Mouse (Mus musculus): ENCODE measurements around the gene Sox6. TPM values are rescaled to one million over a fixed set of nuclear protein-coding genes. Genes with fewer than 3 reads are reported as not detected.

Gene Sox6
- polyA plus RNA-seq, 1 experiment from 2014 or later: 79.3 TPM

DNA sequence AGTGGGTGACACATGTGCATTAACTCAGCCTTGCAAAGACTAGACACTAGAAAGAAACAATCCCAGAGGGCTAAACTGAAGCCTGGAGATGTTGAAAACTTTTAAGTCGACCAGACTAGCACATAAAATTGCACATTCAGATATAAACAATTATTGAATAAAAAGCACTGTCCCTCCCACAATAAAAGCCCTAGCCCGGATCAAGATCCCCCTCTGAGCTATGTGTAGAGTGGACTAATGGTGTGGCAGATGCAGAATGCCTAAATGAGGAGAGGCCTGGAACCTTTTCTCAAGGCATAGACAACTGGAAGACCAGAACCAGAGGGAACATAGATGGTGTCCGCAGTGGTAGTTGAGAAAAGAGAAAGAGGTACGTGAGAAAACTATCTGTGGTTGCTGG lies 3.1 kb downstream of the Sox6 start:
- Histone ChIP-seq H3K27ac (ENCODE audit: low read depth, low read length) (no peak overlapping the region), H3K4me3 (ENCODE audit: low read depth, low read length) (peak overlapping the region; percentile 12; the same call in 1 of the 2 replicates), H3K4me1 (ENCODE audit: control insufficient read depth, insufficient read depth, low read length) (peaks cover 27% of the 10 kb centered on the region), H3K4me2 (ENCODE audit: low read depth) (peak overlapping the region; percentile 81; the same call in 1 of the 2 replicates), H3K27me3 (ENCODE audit: control insufficient read depth, insufficient read depth, low read length) (peaks cover 35% of the 10 kb centered on the region), H3K9me3 (ENCODE audit: control insufficient read depth, low read length) (no peaks in the 10 kb centered on the region), H3K36me3 (ENCODE audit: control insufficient read depth, insufficient read depth, low read length) (no peaks in the 10 kb centered on the region), H3K9ac (ENCODE audit: low read length) (no peak overlapping the region)
- ATAC-seq (ENCODE audit: insufficient read depth, low FRiP score, low TSS enrichment) (no peak), DNase-seq (ENCODE audit: low spot score) (no peak)
- 34% methylated on average over 4 of the region's 4 CpGs for WGBS

GRCm38 (mm10) chr7:116034282-116034758 lies 4.3 kb downstream of the Sox6 start:
- peak; percentile 83 for DNase-seq (ENCODE audit: low spot score)
- peaks cover 30% of the 10 kb centered on the region for H3K4me1 ChIP-seq (ENCODE audit: control insufficient read depth, insufficient read depth, low read length)
- H3K9ac ChIP-seq (ENCODE audit: low read length): peak overlapping the region; percentile 73
- H3K4me3 ChIP-seq (ENCODE audit: low read depth, low read length): peak overlapping the region; percentile 72
- ATAC-seq (ENCODE audit: insufficient read depth, low FRiP score, low TSS enrichment): peak; percentile 43
- WGBS: under 1% methylated on average over 25 of the region's 25 CpGs
- H3K4me2 ChIP-seq (ENCODE audit: low read depth): peak overlapping the region; percentile 81
- peaks cover 35% of the 10 kb centered on the region for H3K27me3 ChIP-seq (ENCODE audit: control insufficient read depth, insufficient read depth, low read length)
- H3K9me3 ChIP-seq (ENCODE audit: control insufficient read depth, low read length): no peaks in the 10 kb centered on the region
- H3K27ac ChIP-seq (ENCODE audit: low read depth, low read length): peak overlapping the region; percentile 82
- H3K36me3 ChIP-seq (ENCODE audit: control insufficient read depth, insufficient read depth, low read length): no peaks in the 10 kb centered on the region

DNA sequence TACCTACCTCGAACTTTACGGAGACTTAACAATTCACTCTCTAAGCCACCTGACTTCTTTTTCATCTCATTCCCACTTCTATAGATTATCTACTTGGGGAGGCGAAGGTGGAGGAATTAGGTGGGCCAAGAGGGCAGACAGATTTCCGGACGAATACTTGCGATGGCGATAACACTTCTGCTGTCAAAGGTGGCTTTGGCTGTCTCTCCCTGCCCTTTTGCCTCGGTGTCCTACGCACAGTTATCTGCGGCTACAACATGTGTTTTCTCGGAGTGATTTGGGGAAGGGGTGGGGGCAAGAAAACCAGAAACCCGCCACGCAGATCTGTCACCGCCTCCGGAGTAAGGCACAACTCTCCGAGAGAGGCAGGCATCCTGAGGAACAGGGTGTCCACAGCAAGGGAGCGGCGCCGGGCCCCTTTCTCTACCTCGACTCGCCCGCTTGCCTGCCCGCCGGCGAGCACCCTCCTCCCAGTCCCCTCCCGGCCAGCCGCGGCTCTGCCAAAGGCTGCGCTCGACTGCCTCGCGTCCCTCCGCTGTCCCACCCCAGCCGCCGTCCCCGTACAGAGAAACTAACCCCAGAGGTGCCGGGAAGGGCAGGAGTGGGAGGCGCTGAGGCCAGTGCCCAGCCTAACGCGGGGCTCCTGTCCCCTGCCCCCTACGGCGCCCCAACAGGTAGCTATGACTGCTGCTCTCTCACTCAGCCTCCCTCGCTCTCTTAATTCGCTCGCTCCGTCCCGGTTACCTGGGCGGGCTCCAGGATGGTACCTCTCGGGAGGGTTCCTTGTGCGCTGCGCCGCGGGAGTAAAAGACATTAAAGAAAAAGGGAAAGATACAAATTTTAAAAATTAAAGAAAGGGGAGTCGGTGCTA lies 5.0 kb downstream of the Sox6 start:
- H3K9me3 ChIP-seq (ENCODE audit: control insufficient read depth, low read length): no peaks in the 10 kb centered on the region
- H3K9ac ChIP-seq (ENCODE audit: low read length): peak overlapping the region; percentile 73
- under 1% methylated on average over 43 of the region's 54 CpGs for WGBS
- H3K4me2 ChIP-seq (ENCODE audit: low read depth): peak overlapping the region; percentile 81
- H3K36me3 ChIP-seq (ENCODE audit: control insufficient read depth, insufficient read depth, low read length): no peaks in the 10 kb centered on the region
- peaks cover 32% of the 10 kb centered on the region for H3K27me3 ChIP-seq (ENCODE audit: control insufficient read depth, insufficient read depth, low read length)
- H3K4me3 ChIP-seq (ENCODE audit: low read depth, low read length): peak overlapping the region; percentile 72
- DNase-seq (ENCODE audit: low spot score) (peak; percentile 72), ATAC-seq (ENCODE audit: insufficient read depth, low FRiP score, low TSS enrichment) (peak; percentile 58)
- peaks cover 30% of the 10 kb centered on the region for H3K4me1 ChIP-seq (ENCODE audit: control insufficient read depth, insufficient read depth, low read length)
- peak overlapping the region; percentile 82 for H3K27ac ChIP-seq (ENCODE audit: low read depth, low read length)

GRCm38 (mm10) chr7:116032596-116033307 lies 5.8 kb downstream of the Sox6 start:
- H3K27ac ChIP-seq (ENCODE audit: low read depth, low read length): peak overlapping the region; percentile 86
- H3K4me3 ChIP-seq (ENCODE audit: low read depth, low read length): peak overlapping the region; percentile 72
- WGBS: 0% methylated on average over 11 of the region's 11 CpGs
- H3K9ac ChIP-seq (ENCODE audit: low read length): peak overlapping the region; percentile 92
- H3K27me3 ChIP-seq (ENCODE audit: control insufficient read depth, insufficient read depth, low read length): peaks cover 26% of the 10 kb centered on the region
- ATAC-seq (ENCODE audit: insufficient read depth, low FRiP score, low TSS enrichment): peak; percentile 43
- no peaks in the 10 kb centered on the region for H3K36me3 ChIP-seq (ENCODE audit: control insufficient read depth, insufficient read depth, low read length)
- peaks cover 24% of the 10 kb centered on the region for H3K4me1 ChIP-seq (ENCODE audit: control insufficient read depth, insufficient read depth, low read length)
- H3K9me3 ChIP-seq (ENCODE audit: control insufficient read depth, low read length): no peaks in the 10 kb centered on the region
- H3K4me2 ChIP-seq (ENCODE audit: low read depth): peak overlapping the region; percentile 99
- DNase-seq (ENCODE audit: low spot score): peak; percentile 83

DNA sequence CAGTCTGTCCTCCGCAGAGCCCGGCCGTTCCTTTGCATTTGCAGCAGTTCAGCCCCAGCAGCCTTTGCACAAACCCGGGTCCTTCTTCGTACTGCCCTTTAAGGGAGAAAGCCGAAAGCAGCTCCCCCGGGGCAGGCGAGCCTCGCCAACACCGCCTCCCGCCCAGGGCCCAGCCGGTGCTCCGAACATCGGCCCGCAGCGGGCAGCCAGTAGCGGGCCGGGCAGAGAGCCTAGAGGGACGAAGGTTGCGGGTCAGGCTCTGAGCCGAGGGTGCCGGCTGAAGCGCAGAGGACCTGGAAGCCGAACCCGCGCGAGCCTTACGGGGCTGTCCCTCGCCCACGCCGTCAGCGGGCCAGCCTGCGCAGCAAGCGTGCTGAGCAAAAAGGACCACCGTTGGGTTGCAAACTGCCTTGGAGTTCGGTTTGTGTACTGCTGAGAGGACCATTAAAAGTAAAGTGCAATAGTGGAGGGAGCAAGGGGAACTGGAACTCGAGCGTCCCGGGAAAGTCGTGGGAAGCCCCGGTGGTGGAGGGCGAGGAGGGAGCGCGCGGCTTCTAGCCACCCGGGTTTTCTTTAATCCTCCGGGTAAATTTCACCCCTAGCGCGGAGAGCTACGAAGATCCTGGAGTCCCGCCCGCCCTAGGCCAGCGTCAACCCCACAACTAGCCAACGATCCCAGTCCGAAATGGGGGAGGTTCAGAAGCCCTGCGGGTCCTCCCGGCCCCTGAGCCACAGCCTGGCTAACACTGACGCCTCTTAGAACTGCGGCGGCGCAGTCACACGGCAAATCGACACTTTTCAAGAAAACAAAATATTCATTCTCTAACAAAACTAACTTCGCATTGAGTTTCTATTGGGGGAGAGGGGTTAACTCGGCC lies 6.6 kb downstream of the Sox6 start:
- Histone ChIP-seq H3K9me3 (ENCODE audit: control insufficient read depth, low read length) (no peaks in the 10 kb centered on the region), H3K36me3 (ENCODE audit: control insufficient read depth, insufficient read depth, low read length) (no peaks in the 10 kb centered on the region), H3K27ac (ENCODE audit: low read depth, low read length) (peak overlapping the region; percentile 86), H3K4me2 (ENCODE audit: low read depth) (peak overlapping the region; percentile 99), H3K4me3 (ENCODE audit: low read depth, low read length) (peak overlapping the region; percentile 62), H3K4me1 (ENCODE audit: control insufficient read depth, insufficient read depth, low read length) (peaks cover 22% of the 10 kb centered on the region), H3K9ac (ENCODE audit: low read length) (peak overlapping the region; percentile 92), H3K27me3 (ENCODE audit: control insufficient read depth, insufficient read depth, low read length) (peaks cover 21% of the 10 kb centered on the region)
- ATAC-seq (ENCODE audit: insufficient read depth, low FRiP score, low TSS enrichment) (peak; percentile 36; the same call in 1 of the 2 replicates), DNase-seq (ENCODE audit: low spot score) (peak; percentile 72)
- under 1% methylated on average over 65 of the region's 65 CpGs for WGBS

- ATAC-seq (ENCODE audit: insufficient read depth, low FRiP score, low TSS enrichment): no peak
- under 1% methylated on average over 14 of the region's 14 CpGs for WGBS
Observed at GRCm38 (mm10) chr7:116031388-116031717, 7.2 kb downstream of the Sox6 start.

DNA sequence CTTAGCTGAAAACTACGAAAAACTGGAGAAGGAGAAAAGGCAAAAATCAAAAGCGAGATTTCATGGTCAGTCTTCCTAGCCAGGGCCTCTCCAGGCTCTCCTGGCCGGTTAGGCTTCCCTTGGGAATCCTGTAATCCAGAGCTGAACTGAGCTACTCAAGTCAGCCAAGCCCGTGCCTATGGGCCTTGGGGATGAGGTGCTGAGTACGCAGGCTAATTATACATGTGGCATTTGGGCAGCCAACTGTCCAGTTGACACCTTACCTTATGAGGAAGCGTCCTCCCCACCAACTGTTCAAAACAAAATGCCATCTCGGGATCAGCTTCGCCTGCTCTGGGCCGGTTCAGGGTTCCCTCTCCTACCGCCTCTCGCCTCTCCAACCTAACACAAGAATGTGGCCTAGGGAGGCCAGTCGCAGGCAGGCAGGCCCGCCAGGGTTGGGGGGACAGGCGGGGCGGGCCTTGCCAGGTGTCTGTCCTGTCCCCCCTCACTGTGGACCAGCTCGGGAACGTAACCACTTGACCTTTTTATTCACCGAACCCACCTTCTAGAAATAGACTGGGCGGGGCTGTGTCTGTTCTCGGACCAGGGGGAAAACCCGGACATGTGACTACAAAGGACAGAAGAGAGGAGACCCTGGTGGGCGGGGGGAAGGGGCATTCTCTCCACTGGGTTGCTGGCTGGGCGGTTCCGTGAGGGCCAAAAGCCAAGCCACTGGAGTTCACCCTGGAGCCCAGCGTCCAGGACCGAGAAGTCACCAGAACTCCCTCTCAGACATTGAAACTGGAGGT lies 7.8 kb downstream of the Sox6 start:
- H3K4me2 ChIP-seq (ENCODE audit: low read depth): peak overlapping the region; percentile 99
- DNase-seq (ENCODE audit: low spot score): peak; percentile 70
- H3K4me3 ChIP-seq (ENCODE audit: low read depth, low read length): peak overlapping the region; percentile 62
- no peak for ATAC-seq (ENCODE audit: insufficient read depth, low FRiP score, low TSS enrichment)
- peak overlapping the region; percentile 92 for H3K9ac ChIP-seq (ENCODE audit: low read length)
- H3K4me1 ChIP-seq (ENCODE audit: control insufficient read depth, insufficient read depth, low read length): peaks cover 18% of the 10 kb centered on the region
- H3K9me3 ChIP-seq (ENCODE audit: control insufficient read depth, low read length): no peaks in the 10 kb centered on the region
- WGBS: 6% methylated on average over 26 of the region's 26 CpGs
- peak overlapping the region; percentile 86 for H3K27ac ChIP-seq (ENCODE audit: low read depth, low read length)
- H3K36me3 ChIP-seq (ENCODE audit: control insufficient read depth, insufficient read depth, low read length): no peaks in the 10 kb centered on the region
- peaks cover 9% of the 10 kb centered on the region for H3K27me3 ChIP-seq (ENCODE audit: control insufficient read depth, insufficient read depth, low read length)

More at GRCm38 (mm10) chr7:116031388-116031717, 7.2 kb downstream of the Sox6 start:
- H3K4me1 ChIP-seq (ENCODE audit: control insufficient read depth, insufficient read depth, low read length): peaks cover 18% of the 10 kb centered on the region
- H3K27me3 ChIP-seq (ENCODE audit: control insufficient read depth, insufficient read depth, low read length): peaks cover 15% of the 10 kb centered on the region
- peak overlapping the region; percentile 99 for H3K4me2 ChIP-seq (ENCODE audit: low read depth)
- no peak for DNase-seq (ENCODE audit: low spot score)
- peak overlapping the region; percentile 92 for H3K9ac ChIP-seq (ENCODE audit: low read length)
- H3K9me3 ChIP-seq (ENCODE audit: control insufficient read depth, low read length): no peaks in the 10 kb centered on the region
- peak overlapping the region; percentile 86 for H3K27ac ChIP-seq (ENCODE audit: low read depth, low read length)
- no peaks in the 10 kb centered on the region for H3K36me3 ChIP-seq (ENCODE audit: control insufficient read depth, insufficient read depth, low read length)
- H3K4me3 ChIP-seq (ENCODE audit: low read depth, low read length): peak overlapping the region; percentile 62

Measured in neural tube, embryonic 11.5 days (tissue).